Mouse (Mus musculus): ENCODE results near the gene Clec2i. TPM values are rescaled to one million over a fixed set of nuclear protein-coding genes. Genes with fewer than 3 reads are reported as not detected.

The Clec2i gene
- total RNA-seq, 2 experiments from 2014 or later, result not detected

GRCm38 (mm10) chr6:128941646-128942421, 54.4 kb downstream of the Clec2i start:
- TF ChIP-seq CTCF (conservative IDR thresholded peaks at IDR 0.05), result no peak
- no peak overlapping the region for H3K4me3 ChIP-seq
- no peak overlapping the region for H3K27ac ChIP-seq
- DNase-seq (ENCODE audit: low spot score in 2 of 2), result no peak

GRCm38 (mm10) chr6:128945564-128945963, 58.2 kb downstream of the Clec2i start:
- H3K27ac ChIP-seq, result no peak overlapping the region
- TF ChIP-seq CTCF (conservative IDR thresholded peaks at IDR 0.05), result no peak
- H3K4me3 ChIP-seq, result no peak overlapping the region
- no peak for DNase-seq (ENCODE audit: low spot score in 2 of 2)

Small RNA genes lying within 50 kb of the gene (microRNA-seq; reads per million reads assigned to microRNA genes)
- gene Gm27336, result 0 reads per million in 2 experiments

Other genes with a start within 250 kb of the Clec2i start
- not detected for gene Clec2h, start 225.2 kb upstream of the Clec2i start, total RNA-seq (2021)
- not detected for gene Klrb1, start 164.5 kb upstream of the Clec2i start, total RNA-seq (2021)
- not detected for gene Klrb1c, start 98.4 kb upstream of the Clec2i start, total RNA-seq (2021)
- not detected for gene Gm44511, start 61.3 kb upstream of the Clec2i start, total RNA-seq (2021)
- not detected for gene Klrb1b, start 61.3 kb upstream of the Clec2i start, total RNA-seq (2021)
- gene BC035044, start 3.5 kb downstream of the Clec2i start, total RNA-seq (2021), result 1 to 10 TPM; 2.0 to 2.8 TPM
- 1 to 10 TPM in 1 of 2 experiments, under 1 TPM in 1; 0.71 to 1.0 TPM for gene Clec2g, start 46.8 kb downstream of the Clec2i start, total RNA-seq (2021)
- not detected for gene Klrb1f, start 158.3 kb downstream of the Clec2i start, total RNA-seq (2021)
- gene Clec2e, start 213.3 kb downstream of the Clec2i start, total RNA-seq (2021), result not detected

Data from layer of hippocampus, adult 2 months (tissue).